Comparison of ENCODE assay signal across 31 mouse cellular contexts in genomic region chr3:40546621-40547020, GRCm38 (mm10).
"Had no signal": no experiment of that assay in that cellular context is flagged by ENCODE, and none has a peak within 500 bp of the region (broad histone marks: within the 10 kb centered on the region; RNA-seq: fewer than 3 reads in every experiment).

No protein-coding gene starts in this region.

- H3K4me1 ChIP-seq: limb, embryonic 10.5 days; limb, embryonic 15.5 days; liver, embryonic 12.5 days; liver, embryonic 13.5 days; liver, embryonic 15.5 days; lung, embryonic 15.5 days; midbrain, embryonic 12.5 days; midbrain, embryonic 15.5 days had no signal

- H3K27me3 ChIP-seq: limb, embryonic 12.5 days; limb, embryonic 13.5 days; limb, embryonic 15.5 days; liver, embryonic 12.5 days; liver, embryonic 13.5 days; liver, embryonic 15.5 days; lung, embryonic 15.5 days; midbrain, embryonic 12.5 days; midbrain, embryonic 13.5 days; midbrain, embryonic 15.5 days had no signal

- H3K9me3 ChIP-seq: limb, embryonic 10.5 days; limb, embryonic 12.5 days; limb, embryonic 13.5 days; limb, embryonic 15.5 days; liver, embryonic 12.5 days; liver, embryonic 13.5 days; liver, embryonic 15.5 days; lung, embryonic 15.5 days; midbrain, embryonic 10.5 days; midbrain, embryonic 12.5 days; midbrain, embryonic 13.5 days; midbrain, embryonic 15.5 days had no signal

- DNase-seq: left cerebral cortex, postnatal 4 days; liver; liver, embryonic 13.5 days; liver, postnatal 0 days; lung, adult 18-20 months; lung, adult 2 months; lung, embryonic 14.5 days; lung, postnatal 10 days; lung, postnatal 14 days; lung, postnatal 36 days; lung, postnatal 4 days; midbrain, embryonic 14.5 days had no signal

- H3K4me2 ChIP-seq: limb, embryonic 12.5 days; limb, embryonic 13.5 days; limb, embryonic 15.5 days; liver, embryonic 11.5 days; liver, embryonic 12.5 days; liver, embryonic 13.5 days; liver, embryonic 15.5 days; lung, embryonic 14.5 days; lung, embryonic 15.5 days; midbrain, embryonic 11.5 days; midbrain, embryonic 12.5 days; midbrain, embryonic 13.5 days; midbrain, embryonic 15.5 days had no signal

- H3K36me3 ChIP-seq: limb, embryonic 10.5 days; limb, embryonic 12.5 days; limb, embryonic 13.5 days; limb, embryonic 15.5 days; liver, embryonic 12.5 days; liver, embryonic 13.5 days; liver, embryonic 15.5 days; lung, embryonic 15.5 days; midbrain, embryonic 12.5 days; midbrain, embryonic 13.5 days; midbrain, embryonic 15.5 days had no signal

- H3K27ac ChIP-seq: limb, embryonic 10.5 days; limb, embryonic 12.5 days; limb, embryonic 13.5 days; limb, embryonic 15.5 days; liver, embryonic 12.5 days; liver, embryonic 13.5 days; liver, embryonic 14.5 days; liver, embryonic 15.5 days; lung, embryonic 15.5 days; macrophage; midbrain, embryonic 10.5 days; midbrain, embryonic 12.5 days; midbrain, embryonic 13.5 days; midbrain, embryonic 15.5 days had no signal

- H3K9ac ChIP-seq: limb, embryonic 12.5 days; limb, embryonic 13.5 days; limb, embryonic 15.5 days; liver, embryonic 12.5 days; liver, embryonic 13.5 days; liver, embryonic 14.5 days; liver, embryonic 15.5 days; liver, postnatal 0 days; lung, embryonic 14.5 days; lung, embryonic 15.5 days; midbrain, embryonic 12.5 days; midbrain, embryonic 13.5 days; midbrain, embryonic 15.5 days had no signal

- H3K4me3 ChIP-seq: limb, embryonic 10.5 days; limb, embryonic 12.5 days; limb, embryonic 13.5 days; limb, embryonic 15.5 days; liver, embryonic 12.5 days; liver, embryonic 13.5 days; liver, embryonic 15.5 days; lung, embryonic 15.5 days; megakaryocyte, embryonic 14.5 days; midbrain, embryonic 10.5 days; midbrain, embryonic 12.5 days; midbrain, embryonic 13.5 days; midbrain, embryonic 15.5 days; myocyte had no signal

- ATAC-seq: liver, embryonic 12.5 days; liver, postnatal 0 days; lung, postnatal 0 days; midbrain, embryonic 13.5 days; midbrain, embryonic 15.5 days; midbrain, embryonic 16.5 days had no signal
